Mouse (Mus musculus) myocyte (in vitro differentiated cells): Measurements from ENCODE around the gene Dnmbp.

Experiments
- CEBPB ChIP-seq: IDR thresholded peaks from 2 replicates; pipeline ENCODE4 v1.6.1; 2011; ENCODE audit warnings: mild to moderate bottlenecking, moderate library complexity; ENCODE audit not compliant: poor library complexity, insufficient read depth, severe bottlenecking
- E2F4 ChIP-seq: IDR thresholded peaks from one replicate; pipeline ENCODE4 v1.6.1; 2011; ENCODE audit warnings: mild to moderate bottlenecking, control low read depth, moderate library complexity; ENCODE audit not compliant: insufficient read depth
- MAX ChIP-seq: IDR thresholded peaks from one replicate; pipeline ENCODE4 v1.6.1; 2011; ENCODE audit warnings: low read depth, mild to moderate bottlenecking, control low read depth
- POLR2A ChIP-seq: IDR thresholded peaks from one replicate; pipeline ENCODE4 v1.6.1; 2011; ENCODE audit warnings: low read depth, mild to moderate bottlenecking, control low read depth, moderate library complexity; ENCODE audit not compliant: insufficient read length
- POLR2AphosphoS2 ChIP-seq: IDR thresholded peaks from one replicate; pipeline ENCODE4 v1.6.1; 2011; ENCODE audit warnings: low read depth, control low read depth; ENCODE audit not compliant: insufficient read length
- REST ChIP-seq: IDR thresholded peaks from one replicate; pipeline ENCODE4 v1.6.1; 2011; ENCODE audit warnings: mild to moderate bottlenecking, control low read depth, moderate library complexity; ENCODE audit not compliant: insufficient read depth, insufficient read length
- TCF3 ChIP-seq: IDR thresholded peaks from one replicate; pipeline ENCODE4 v1.6.1; 2011; ENCODE audit warnings: low read depth, control low read depth; ENCODE audit not compliant: insufficient read length

GRCm38 (mm10) chr19:43815661-43816414 lies 124.2 kb downstream of the Dnmbp start:
- TF ChIP-seq POLR2A (no peak), E2F4 (no peak), MAX (no peak), REST (no peak), CEBPB (no peak), TCF3 (no peak), POLR2AphosphoS2 (no peak)
